Mouse (Mus musculus): ENCODE measurements around the gene Cyp11a1.

Gene Cyp11a1

GRCm38 (mm10) chr9:57972776-57973439 is 33.3 kb upstream of the Cyp11a1 start:
- DNase-seq (ENCODE audit: low spot score in 2 of 2): no peak

DNA sequence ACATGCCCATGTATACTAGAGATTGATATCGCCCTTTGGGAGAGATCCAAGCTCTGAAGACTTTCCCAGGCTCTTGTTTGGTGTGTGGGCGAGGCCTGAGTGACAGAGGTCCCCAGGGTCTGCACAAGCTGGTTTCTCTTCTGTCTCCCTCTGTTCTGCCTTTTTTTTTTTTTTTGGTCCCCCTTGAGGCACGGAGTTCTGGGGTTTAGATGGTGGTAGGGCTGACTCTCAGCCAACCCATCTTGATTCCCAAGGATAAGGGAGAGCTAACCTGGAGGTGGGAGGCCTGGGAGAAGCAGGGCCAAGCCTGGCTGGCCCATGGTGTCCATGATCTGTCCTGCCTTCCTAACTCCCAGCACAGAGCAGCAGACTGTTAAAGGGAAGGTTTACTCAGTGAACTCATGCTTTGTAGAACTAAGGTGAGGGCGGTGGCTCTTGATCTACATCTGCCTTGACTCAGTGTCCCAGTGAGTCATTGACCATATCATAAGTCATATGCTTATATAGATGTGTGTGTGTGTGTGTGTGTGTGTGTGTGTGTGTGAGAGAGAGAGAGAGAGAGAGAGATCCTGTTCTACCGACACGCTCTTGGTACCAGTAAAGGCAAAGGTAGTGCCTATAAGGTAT is 32.7 kb upstream of the Cyp11a1 start:
- DNase-seq (ENCODE audit: low spot score in 2 of 2): no peak

DNA sequence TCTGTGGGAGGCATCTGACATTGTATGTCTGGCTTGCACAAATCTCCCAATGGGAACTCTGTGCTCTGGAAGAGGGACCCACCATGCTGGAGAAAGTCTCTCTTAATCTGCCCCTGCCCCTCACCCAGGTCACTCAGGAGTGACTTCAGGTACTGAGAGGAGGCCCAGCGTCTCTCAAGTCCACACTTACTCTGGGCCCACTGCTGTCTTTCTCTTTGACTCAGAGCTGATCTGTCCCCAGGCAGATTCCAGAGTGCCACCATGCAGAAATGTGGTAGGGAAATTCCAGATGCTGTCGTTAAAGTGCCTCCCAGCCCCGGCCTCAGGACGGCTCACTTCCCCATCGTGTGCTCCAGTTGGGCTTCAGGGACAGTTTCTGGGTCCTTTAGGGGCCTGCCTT is 32.0 kb upstream of the Cyp11a1 start:
- no peak for DNase-seq (ENCODE audit: low spot score in 2 of 2)

- no peak for DNase-seq (ENCODE audit: low spot score in 2 of 2)
Measured at GRCm38 (mm10) chr9:57975200-57975821, 30.9 kb upstream of the Cyp11a1 start.

DNA sequence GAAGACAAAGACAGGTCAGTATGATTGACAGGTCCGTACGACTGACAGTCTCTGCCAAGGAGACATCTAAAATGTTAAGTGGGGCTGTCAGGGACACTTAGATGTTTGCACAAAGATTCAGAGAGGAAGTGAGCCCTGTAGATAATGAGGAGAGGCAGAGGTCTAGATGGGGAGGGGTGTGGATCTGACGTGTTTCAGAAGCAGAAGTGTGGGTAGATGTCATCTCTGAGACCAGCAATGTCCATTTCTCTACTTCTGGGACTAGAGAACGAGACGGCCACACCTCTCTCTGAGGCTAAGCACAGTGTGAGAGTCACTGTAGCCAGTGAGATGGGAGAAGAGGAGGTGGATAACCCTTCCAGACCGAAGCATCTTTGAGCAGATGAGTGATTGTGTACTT is 28.2 kb upstream of the Cyp11a1 start:
- DNase-seq (ENCODE audit: low spot score in 2 of 2): no peak

DNA sequence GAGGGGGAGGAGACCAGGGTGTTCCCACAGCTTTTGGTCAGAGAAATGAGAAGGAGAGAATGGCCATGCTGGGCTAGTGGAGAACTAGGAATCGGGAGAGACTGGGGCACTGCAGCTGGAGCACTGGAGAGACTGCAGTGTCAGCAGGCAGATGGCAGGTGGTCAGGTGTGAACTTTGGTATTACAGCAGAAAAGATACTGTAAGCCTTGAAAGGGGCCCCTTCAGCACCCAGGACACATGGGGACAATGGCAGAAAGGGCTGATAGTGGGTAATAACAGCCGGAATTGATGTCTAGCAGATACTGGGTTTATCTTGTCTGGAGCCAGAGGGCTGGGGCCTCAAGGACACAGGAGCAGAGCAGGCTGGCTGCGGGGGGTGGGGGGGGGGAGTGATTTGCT is 27.4 kb upstream of the Cyp11a1 start:
- DNase-seq (ENCODE audit: low spot score in 2 of 2): no peak

GRCm38 (mm10) chr9:57980570-57980969 is 25.6 kb upstream of the Cyp11a1 start:
- DNase-seq (ENCODE audit: low spot score in 2 of 2): no peak

GRCm38 (mm10) chr9:57985304-57985703 is 20.9 kb upstream of the Cyp11a1 start:
- peak; percentile 73 to 84 for DNase-seq (ENCODE audit: low spot score in 2 of 2)

- no peak for DNase-seq (ENCODE audit: low spot score in 2 of 2)
Measured at GRCm38 (mm10) chr9:57986293-57986692, 19.9 kb upstream of the Cyp11a1 start.

DNA sequence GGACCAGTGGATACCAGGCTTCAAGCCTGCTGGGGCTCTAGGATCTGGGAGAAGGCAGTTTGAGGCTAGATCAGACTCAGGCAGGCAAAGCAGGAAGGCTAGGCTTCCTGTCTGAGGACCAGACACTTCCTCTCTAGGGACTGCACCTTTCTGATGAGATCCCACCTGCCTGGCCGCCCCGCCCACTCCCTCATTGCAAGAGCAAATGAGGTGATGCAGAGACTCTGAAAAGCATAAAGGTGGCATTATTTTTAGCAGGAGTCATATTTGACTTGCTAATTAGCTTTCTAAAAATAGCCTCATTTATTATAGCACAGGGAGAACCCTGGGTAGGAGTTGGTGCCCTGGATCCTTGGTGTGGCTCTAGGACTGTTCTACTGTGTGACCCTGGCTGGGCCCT is 18.1 kb upstream of the Cyp11a1 start:
- DNase-seq (ENCODE audit: low spot score in 2 of 2): peak in 1 of 2 experiments; percentile 59

DNA sequence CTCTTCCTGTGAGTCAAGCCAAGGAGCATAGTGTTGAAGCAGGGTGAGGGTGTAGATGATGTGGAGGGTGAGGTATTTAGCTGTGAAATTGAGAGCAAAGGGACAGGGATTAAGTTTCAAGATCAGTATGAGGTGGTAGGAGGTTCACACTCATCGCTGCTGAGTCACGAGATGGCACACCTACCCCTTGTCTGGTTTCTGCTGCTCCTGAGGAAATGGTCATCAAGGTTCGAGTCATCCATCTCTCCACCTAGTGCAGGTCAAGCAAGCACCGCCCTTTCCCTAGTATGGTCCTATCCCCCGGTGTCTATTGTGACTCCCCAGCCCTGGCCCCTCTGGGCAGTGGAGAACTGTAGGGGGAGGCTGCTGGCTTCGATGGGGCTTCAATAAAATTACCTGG is 16.9 kb upstream of the Cyp11a1 start:
- no peak for DNase-seq (ENCODE audit: low spot score in 2 of 2)

- DNase-seq (ENCODE audit: low spot score in 2 of 2): no peak
Measured at GRCm38 (mm10) chr9:57990438-57991110, 15.6 kb upstream of the Cyp11a1 start.

DNA sequence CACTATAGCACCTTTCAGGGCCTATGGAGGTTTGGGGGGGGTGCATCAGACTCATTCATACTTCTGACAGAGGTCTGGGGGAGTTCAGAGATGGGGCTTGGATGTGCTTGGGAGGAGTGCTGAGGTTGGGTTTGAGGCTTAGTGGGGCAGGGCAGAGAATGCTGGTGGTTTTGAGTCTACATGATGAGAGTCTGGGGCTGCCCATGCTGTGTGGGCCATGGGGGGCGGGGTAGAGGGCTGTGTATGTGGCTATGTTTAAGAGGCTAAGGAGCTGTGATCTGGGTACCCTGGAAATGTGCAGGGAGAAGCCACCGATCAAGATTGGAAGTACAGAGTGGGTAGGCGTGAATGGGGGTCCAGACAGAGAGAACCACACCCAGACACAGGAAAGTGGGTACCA is 14.2 kb upstream of the Cyp11a1 start:
- DNase-seq (ENCODE audit: low spot score in 2 of 2): no peak

- no peak for DNase-seq (ENCODE audit: low spot score in 2 of 2)
Measured at GRCm38 (mm10) chr9:57992781-57993591, 13.2 kb upstream of the Cyp11a1 start.

GRCm38 (mm10) chr9:57995282-57995681 is 10.9 kb upstream of the Cyp11a1 start:
- DNase-seq (ENCODE audit: low spot score in 2 of 2): peak in 1 of 2 experiments; percentile 73

- peak; percentile 79 to 84 for DNase-seq (ENCODE audit: low spot score in 2 of 2)
Measured at GRCm38 (mm10) chr9:57997511-57998031, 8.6 kb upstream of the Cyp11a1 start.

DNA sequence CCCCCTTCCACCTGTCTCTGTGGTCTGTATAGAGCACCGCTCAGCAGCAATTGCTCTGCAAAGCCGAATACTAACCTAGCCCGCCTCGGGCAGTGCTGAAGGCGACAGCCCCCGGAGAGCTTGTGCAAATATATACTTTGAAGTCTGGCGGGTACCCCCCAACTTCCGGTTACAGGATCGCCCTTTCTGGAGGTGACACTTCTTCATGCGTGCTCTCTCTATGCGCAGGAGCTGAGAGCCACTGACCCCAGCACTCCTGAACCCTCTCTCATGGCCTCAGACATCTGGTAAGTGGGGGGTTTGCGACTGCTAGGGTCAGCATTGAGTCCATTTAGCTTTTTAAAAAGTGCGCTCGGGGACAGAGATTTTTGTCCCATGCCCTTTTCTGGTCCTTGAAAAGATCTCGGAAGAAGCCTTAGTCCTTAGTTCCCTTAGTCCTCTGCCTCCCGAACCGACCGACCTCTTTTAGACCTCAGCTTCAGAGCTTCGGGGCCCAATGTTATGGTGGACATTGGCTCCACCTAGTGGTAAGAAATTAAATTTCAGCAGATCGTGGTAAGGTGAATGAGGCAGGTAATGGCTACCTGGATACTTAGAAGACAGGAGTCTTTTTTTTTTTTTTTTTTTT is 8.1 kb upstream of the Cyp11a1 start:
- peak; percentile 57 to 64 for DNase-seq (ENCODE audit: low spot score in 2 of 2)

- no peak for DNase-seq (ENCODE audit: low spot score in 2 of 2)
Measured at GRCm38 (mm10) chr9:57998685-57999084, 7.5 kb upstream of the Cyp11a1 start.

DNA sequence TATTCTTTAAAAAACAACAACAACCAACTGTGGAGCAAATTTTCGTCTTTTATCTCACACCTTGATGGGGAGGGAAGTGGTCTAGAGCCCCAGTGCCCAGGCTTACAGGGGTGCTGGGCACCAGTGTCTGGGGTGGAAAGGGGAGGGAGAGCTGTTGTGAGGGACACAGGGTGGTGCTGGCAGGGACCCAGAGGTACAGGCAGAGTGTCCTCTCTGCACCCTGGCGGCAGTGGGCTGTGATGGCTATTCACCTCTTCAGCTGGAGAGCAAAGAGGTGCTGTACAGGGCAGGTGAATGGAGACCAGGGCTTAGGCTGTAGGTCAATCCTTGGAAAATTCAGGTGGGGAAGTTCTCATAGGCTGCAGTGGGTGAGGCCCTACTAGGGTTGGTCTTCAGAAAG is 6.5 kb upstream of the Cyp11a1 start:
- no peak for DNase-seq (ENCODE audit: low spot score in 2 of 2)

DNA sequence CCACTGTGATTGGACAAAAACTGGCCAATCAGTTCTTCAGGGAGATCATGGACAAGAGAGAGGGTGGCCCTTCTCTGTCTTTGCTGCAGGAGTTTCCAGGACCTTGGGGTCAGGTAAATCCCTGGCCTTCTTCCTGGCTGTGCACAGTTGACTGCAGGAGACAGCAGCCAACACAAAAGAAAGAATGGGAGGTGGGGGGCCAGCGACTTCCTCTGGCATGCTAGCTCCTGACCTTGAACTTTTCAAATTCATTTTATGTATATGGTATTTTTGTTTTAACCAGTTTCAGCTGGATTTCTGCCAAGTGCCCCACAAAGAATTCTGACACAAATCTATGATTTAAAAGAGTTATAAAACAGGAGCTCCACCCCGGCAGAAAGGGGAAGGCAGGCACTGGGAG is 2.9 kb upstream of the Cyp11a1 start:
- DNase-seq (ENCODE audit: low spot score in 2 of 2): no peak

Data from right cerebral cortex, postnatal 10 days (tissue).